Mouse (Mus musculus): ENCODE measurements around the gene Ank.
A peak's percentile ranks its signal among the peaks of the same experiment; 100 is the strongest.

The Ank gene

GRCm38 (mm10) chr15:27630601-27631383, 164.3 kb downstream of the Ank start, which contains the start of gene Otulin:
Gene Otulin (minus strand): TSS chr15:27630693.
- DNase-seq (ENCODE audit: low read depth, low spot score) = peak; percentile 97

GRCm38 (mm10) chr15:27633941-27634900, 167.7 kb downstream of the Ank start:
- no peak for DNase-seq (ENCODE audit: low read depth, low spot score)

DNA sequence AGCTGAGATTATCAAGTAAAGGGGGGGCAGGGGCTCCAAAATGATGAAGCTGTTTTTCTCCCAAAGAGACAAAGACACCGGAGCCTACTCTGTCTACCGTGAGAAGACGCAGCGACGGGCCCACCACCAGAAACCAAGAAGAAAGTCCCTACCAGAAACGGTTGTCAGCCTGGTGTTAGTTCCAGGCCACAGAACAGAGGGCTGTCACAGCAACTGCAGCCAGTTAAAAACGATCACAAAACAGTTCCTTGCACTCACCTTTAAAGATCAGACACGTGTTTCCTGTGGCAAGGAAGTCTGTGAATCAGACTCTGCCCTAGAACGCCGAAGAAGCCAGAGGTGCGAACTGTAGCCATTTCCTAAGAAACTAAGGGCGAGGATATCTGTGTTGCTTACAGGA, 174.7 kb downstream of the Ank start:
- DNase-seq (ENCODE audit: low read depth, low spot score) = no peak

DNA sequence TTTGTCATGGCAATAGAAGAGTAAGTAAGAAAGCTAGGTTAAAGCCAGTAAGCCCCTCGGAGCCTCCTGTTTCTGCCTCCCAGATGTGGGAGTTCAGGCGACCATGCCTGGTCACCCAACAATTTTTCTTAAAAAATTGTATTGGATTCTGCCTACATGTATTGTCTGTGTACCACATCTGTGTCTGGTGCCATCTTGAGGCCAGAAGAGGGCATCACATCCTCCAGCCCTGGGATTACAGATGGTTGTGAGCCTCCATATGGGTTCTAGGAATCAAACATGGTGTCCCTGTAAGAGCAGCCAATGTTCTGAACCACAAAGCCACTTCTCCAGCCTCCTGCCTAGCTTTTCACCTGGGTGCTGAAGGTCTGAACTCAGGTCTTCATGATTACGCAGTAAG, 176.4 kb downstream of the Ank start:
- DNase-seq (ENCODE audit: low read depth, low spot score) = no peak
